Mouse (Mus musculus): ENCODE results near the gene Rfx1.

The Rfx1 gene

GRCm38 (mm10) chr8:84096061-84096460 lies 29.4 kb downstream of the Rfx1 start:
- DNase-seq: no peak

- no peak for DNase-seq
Observed at GRCm38 (mm10) chr8:84098376-84098775, 31.7 kb downstream of the Rfx1 start.

- DNase-seq: no peak
Observed at GRCm38 (mm10) chr8:84101476-84102270, 35.0 kb downstream of the Rfx1 start.

- no peak for DNase-seq
Observed at GRCm38 (mm10) chr8:84103601-84104000, 37.0 kb downstream of the Rfx1 start.

GRCm38 (mm10) chr8:84104221-84104620 lies 37.6 kb downstream of the Rfx1 start:
- DNase-seq: peak; percentile 73

GRCm38 (mm10) chr8:84104697-84105609 lies 38.3 kb downstream of the Rfx1 start, which contains the start of gene Dcaf15:
TSS of gene Dcaf15 (minus strand) at chr8:84104768.
- DNase-seq: peak; percentile 98

GRCm38 (mm10) chr8:84105676-84106075 lies 39.0 kb downstream of the Rfx1 start:
- DNase-seq: no peak

GRCm38 (mm10) chr8:84106216-84107040 lies 39.8 kb downstream of the Rfx1 start:
- DNase-seq: no peak

GRCm38 (mm10) chr8:84115646-84116045 lies 49.0 kb downstream of the Rfx1 start:
- DNase-seq: no peak

- no peak for DNase-seq
Observed at GRCm38 (mm10) chr8:84122151-84122550, 55.5 kb downstream of the Rfx1 start.

- DNase-seq: no peak
Observed at GRCm38 (mm10) chr8:84125656-84126055, 59.0 kb downstream of the Rfx1 start, which contains the start of gene Podnl1. TSS of gene Podnl1 (plus strand) at chr8:84125989.

- DNase-seq: no peak
Observed at GRCm38 (mm10) chr8:84126742-84127141, 60.1 kb downstream of the Rfx1 start.

- no peak for DNase-seq
Observed at GRCm38 (mm10) chr8:84127202-84127901, 60.7 kb downstream of the Rfx1 start.

- no peak for DNase-seq
Observed at GRCm38 (mm10) chr8:84128277-84128676, 61.6 kb downstream of the Rfx1 start.

- no peak for DNase-seq
Observed at GRCm38 (mm10) chr8:84130806-84131205, 64.2 kb downstream of the Rfx1 start.

GRCm38 (mm10) chr8:84132225-84132624 lies 65.6 kb downstream of the Rfx1 start:
- no peak for DNase-seq

GRCm38 (mm10) chr8:84137848-84138247 lies 71.2 kb downstream of the Rfx1 start:
- DNase-seq: no peak

- DNase-seq: no peak
Observed at GRCm38 (mm10) chr8:84140838-84141237, 74.2 kb downstream of the Rfx1 start.

GRCm38 (mm10) chr8:84144636-84145245 lies 78.1 kb downstream of the Rfx1 start:
- DNase-seq: no peak
